Mouse (Mus musculus) forebrain, embryonic 16.5 days (tissue): Measurements from ENCODE around the gene Krba1. TPM values are rescaled to one million over a fixed set of nuclear protein-coding genes. Genes with fewer than 3 reads are reported as not detected.

Source experiments
- ATAC-seq: fragments of 200-750 bp; cut with Nextera tagmentation; 2 replicates; pipeline ENCODE4 v1.8.0; 2017; ENCODE audit warnings: mild to moderate bottlenecking, moderate library complexity
- H3K27ac ChIP-seq: fragments of 300-500 bp; sonication (generic); 2 replicates; pipeline ENCODE4 v1.5.1; 2014; ENCODE audit warnings: low read length, control low read depth
- H3K27me3 ChIP-seq: fragments of 300-500 bp; sonication (generic); replicated peaks from 2 replicates; pipeline ENCODE4 v1.6.1; 2014; ENCODE audit warnings: low read length; ENCODE audit not compliant: control insufficient read depth, insufficient read depth
- H3K36me3 ChIP-seq: fragments of 300-500 bp; sonication (generic); 2 replicates; pipeline ENCODE4 v1.6.1; 2014; ENCODE audit not compliant: control insufficient read depth, insufficient read depth
- H3K4me1 ChIP-seq: fragments of 300-500 bp; sonication (generic); replicated peaks from 2 replicates; pipeline ENCODE4 v1.6.1; 2014; ENCODE audit warnings: low read length; ENCODE audit not compliant: control insufficient read depth, insufficient read depth
- H3K4me2 ChIP-seq: fragments of 300-500 bp; sonication (generic); 2 replicates; pipeline ENCODE4 v1.6.1; 2014; ENCODE audit warnings: mild to moderate bottlenecking, low read length, control low read depth
- H3K4me3 ChIP-seq: fragments of 300-500 bp; sonication (generic); replicated peaks from 2 replicates; pipeline ENCODE4 v1.5.1; 2014; ENCODE audit warnings: mild to moderate bottlenecking, low read length, control low read depth
- H3K9ac ChIP-seq: fragments of 300-500 bp; sonication (generic); replicated peaks from 2 replicates; pipeline ENCODE4 v1.6.1; 2014; ENCODE audit warnings: low read depth, low read length, control low read depth
- H3K9me3 ChIP-seq: fragments of 300-500 bp; sonication (generic); 2 replicates; pipeline ENCODE4 v1.6.1; 2016; ENCODE audit warnings: low read length; ENCODE audit not compliant: control insufficient read depth
- WGBS: fragments of 180-500 bp; shearing (Covaris S2); extraction: QIAGEN DNeasy Blood & Tissue Kit; methylation state at CpG from one replicate; pipeline ENCODE4 v1.1.7; 2014; 5-methylcytosine and 5-hydroxymethylcytosine counted together
- polyA plus RNA-seq: library from polyadenylated mRNA; unstranded; fragments of >200 nt; fragmentation: Nextera tagmentation; extraction: Ambion mirVana; gene quantifications from 2 replicates; pipeline ENCODE4 v1.2.1, GENCODE M21; 2015

Gene Krba1
- 28.4 and 30.9 TPM in 2 replicates for polyA plus RNA-seq

- Histone ChIP-seq H3K36me3 (no peaks in the 10 kb centered on the region), H3K27me3 (no peaks in the 10 kb centered on the region), H3K4me2 (peak within 1 kb of the TSS; percentile 81), H3K4me1 (peaks cover 19% of the 10 kb centered on the region), H3K9ac (peak within 1 kb of the TSS; percentile 74), H3K27ac (peak within 1 kb of the TSS; percentile 84), H3K4me3 (peak within 1 kb of the TSS; percentile 92), H3K9me3 (no peaks in the 10 kb centered on the region)
- WGBS: under 1% methylated on average over 65 of the region's 65 CpGs
- peak; percentile 99 for ATAC-seq
Observed at GRCm38 (mm10) chr6:48395105-48396007, at the start of gene Krba1. Gene Krba1, plus strand, starts transcription at chr6:48395586.

GRCm38 (mm10) chr6:48358897-48359296, 36.5 kb upstream of the Krba1 start:
- Histone ChIP-seq H3K27ac (no peak overlapping the region), H3K4me1 (no peaks in the 10 kb centered on the region), H3K9me3 (no peaks in the 10 kb centered on the region), H3K9ac (no peak overlapping the region), H3K27me3 (no peaks in the 10 kb centered on the region), H3K4me3 (no peak overlapping the region), H3K36me3 (no peaks in the 10 kb centered on the region), H3K4me2 (no peak overlapping the region)
- 75% methylated on average over 3 of the region's 3 CpGs for WGBS
- ATAC-seq: no peak

- Histone ChIP-seq H3K9me3 (no peaks in the 10 kb centered on the region), H3K4me2 (no peak overlapping the region), H3K9ac (no peak overlapping the region), H3K4me1 (peaks cover 7% of the 10 kb centered on the region; the same call in 1 of the 2 replicates), H3K27me3 (no peaks in the 10 kb centered on the region), H3K4me3 (no peak overlapping the region), H3K36me3 (no peaks in the 10 kb centered on the region), H3K27ac (no peak overlapping the region)
- 22% methylated on average over 11 of the region's 11 CpGs for WGBS
- peak; percentile 40; the same call in 1 of the 2 replicates for ATAC-seq
Observed at GRCm38 (mm10) chr6:48366322-48366996, 28.9 kb upstream of the Krba1 start.

GRCm38 (mm10) chr6:48388221-48388620, 7.2 kb upstream of the Krba1 start:
- H3K4me2 ChIP-seq: no peak overlapping the region
- no peak for ATAC-seq
- H3K27ac ChIP-seq: no peak overlapping the region
- no peak overlapping the region for H3K4me3 ChIP-seq
- no peaks in the 10 kb centered on the region for H3K36me3 ChIP-seq
- H3K27me3 ChIP-seq: no peaks in the 10 kb centered on the region
- H3K4me1 ChIP-seq: no peaks in the 10 kb centered on the region
- 75% methylated on average over 3 of the region's 3 CpGs for WGBS
- peaks cover 3% of the 10 kb centered on the region; the same call in 1 of the 2 replicates for H3K9me3 ChIP-seq
- H3K9ac ChIP-seq: no peak overlapping the region

- Histone ChIP-seq H3K36me3 (no peaks in the 10 kb centered on the region), H3K9me3 (no peaks in the 10 kb centered on the region), H3K4me1 (peaks cover 19% of the 10 kb centered on the region), H3K4me3 (no peak overlapping the region), H3K9ac (no peak overlapping the region), H3K27me3 (no peaks in the 10 kb centered on the region), H3K27ac (no peak overlapping the region), H3K4me2 (no peak overlapping the region)
- ATAC-seq: no peak
Observed at GRCm38 (mm10) chr6:48393811-48394210, 1.6 kb upstream of the Krba1 start.

GRCm38 (mm10) chr6:48396008-48396595, 716 bp downstream of the Krba1 start:
- Histone ChIP-seq H3K9ac (peak overlapping the region; percentile 74), H3K4me3 (peak overlapping the region; percentile 92), H3K36me3 (no peaks in the 10 kb centered on the region), H3K27ac (peak overlapping the region; percentile 84), H3K27me3 (no peaks in the 10 kb centered on the region), H3K4me2 (peak overlapping the region; percentile 81), H3K9me3 (no peaks in the 10 kb centered on the region), H3K4me1 (peaks cover 19% of the 10 kb centered on the region)
- WGBS: 32% methylated on average over 15 of the region's 15 CpGs
- no peak for ATAC-seq

GRCm38 (mm10) chr6:48396686-48397085, 1.3 kb downstream of the Krba1 start:
- Histone ChIP-seq H3K9me3 (no peaks in the 10 kb centered on the region), H3K4me2 (peak overlapping the region; percentile 81), H3K4me1 (peaks cover 19% of the 10 kb centered on the region), H3K4me3 (peak overlapping the region; percentile 92), H3K27me3 (no peaks in the 10 kb centered on the region), H3K9ac (peak overlapping the region; percentile 74; the same call in 1 of the 2 replicates), H3K36me3 (no peaks in the 10 kb centered on the region), H3K27ac (no peak overlapping the region)
- no peak for ATAC-seq
- 95% methylated on average over 1 of the region's 1 CpGs for WGBS

GRCm38 (mm10) chr6:48397336-48397735, 1.9 kb downstream of the Krba1 start:
- no peak overlapping the region for H3K9ac ChIP-seq

GRCm38 (mm10) chr6:48399906-48400305, 4.5 kb downstream of the Krba1 start:
- Histone ChIP-seq H3K27me3 (no peaks in the 10 kb centered on the region), H3K27ac (no peak overlapping the region), H3K9ac (no peak overlapping the region), H3K4me1 (peaks cover 17% of the 10 kb centered on the region), H3K36me3 (no peaks in the 10 kb centered on the region), H3K9me3 (no peaks in the 10 kb centered on the region), H3K4me3 (no peak overlapping the region), H3K4me2 (no peak overlapping the region)
- no peak for ATAC-seq
- 86% methylated on average over 5 of the region's 5 CpGs for WGBS

More at GRCm38 (mm10) chr6:48397336-48397735, 1.9 kb downstream of the Krba1 start:
- Histone ChIP-seq H3K27me3 (no peaks in the 10 kb centered on the region), H3K36me3 (no peaks in the 10 kb centered on the region), H3K4me1 (peaks cover 19% of the 10 kb centered on the region), H3K4me2 (no peak overlapping the region), H3K9me3 (no peaks in the 10 kb centered on the region), H3K27ac (no peak overlapping the region), H3K4me3 (no peak overlapping the region)
- 58% methylated on average over 4 of the region's 4 CpGs for WGBS
- no peak for ATAC-seq
